Mouse (Mus musculus) heart, embryonic 14.5 days (tissue): ENCODE measurements around the gene Pawr. TPM values are rescaled to one million over a fixed set of nuclear protein-coding genes. Genes with fewer than 3 reads are reported as not detected.

Source experiments
- ATAC-seq: fragments of 200-750 bp; cut with Nextera tagmentation; 2 replicates; pipeline ENCODE4 v1.8.0; 2017; ENCODE audit warnings: low read depth, moderate TSS enrichment; ENCODE audit not compliant: insufficient number of reproducible peaks, insufficient read depth, low FRiP score
- H3K27ac ChIP-seq, 2 experiments: fragments of 200-500 bp in 1 of 2; fragments of 300-500 bp in 1 of 2; sonication (generic) in 1 of 2; replicated peaks in 1 of 2; 2 replicates each; pipeline ENCODE4 v1.5.1; 2012 to 2014; ENCODE audit warnings: low read depth in 2 of 2, low read length in 2 of 2, control low read depth in 1 of 2, mild to moderate bottlenecking in 1 of 2, mixed read lengths in 1 of 2; ENCODE audit not compliant: control insufficient read depth in 1 of 2, insufficient read depth in 1 of 2
- H3K27me3 ChIP-seq: fragments of 300-500 bp; sonication (generic); 2 replicates; pipeline ENCODE4 v1.6.1; 2014; ENCODE audit warnings: mild to moderate bottlenecking, low read length, control low read depth; ENCODE audit not compliant: control insufficient read depth, insufficient read depth
- H3K36me3 ChIP-seq: fragments of 300-500 bp; sonication (generic); 2 replicates; pipeline ENCODE4 v1.6.1; 2014; ENCODE audit warnings: mild to moderate bottlenecking, control low read depth, low read length, mixed read lengths; ENCODE audit not compliant: control insufficient read depth, insufficient read depth
- H3K4me1 ChIP-seq, 2 experiments: fragments of 200-500 bp in 1 of 2; fragments of 300-500 bp in 1 of 2; sonication (generic) in 1 of 2; 2 replicates each; pipeline ENCODE4 v1.6.1; 2012 to 2014; ENCODE audit warnings: low read length in 2 of 2, control low read depth in 1 of 2, mixed read lengths in 1 of 2; ENCODE audit not compliant: control insufficient read depth in 2 of 2, insufficient read depth in 2 of 2
- H3K4me2 ChIP-seq: fragments of 300-500 bp; sonication (generic); 2 replicates; pipeline ENCODE4 v1.6.1; 2014; ENCODE audit warnings: mild to moderate bottlenecking, low read length
- H3K4me3 ChIP-seq, 2 experiments: fragments of 200-500 bp in 1 of 2; fragments of 300-500 bp in 1 of 2; sonication (generic) in 1 of 2; 2 replicates each; pipeline ENCODE4 v1.5.1; 2012 to 2014; ENCODE audit warnings: low read length in 2 of 2, mild to moderate bottlenecking in 2 of 2, control low read depth in 1 of 2, low read depth in 1 of 2, moderate library complexity in 1 of 2; ENCODE audit not compliant: control insufficient read depth in 1 of 2, insufficient read depth in 1 of 2
- H3K9ac ChIP-seq: fragments of 300-500 bp; sonication (generic); 2 replicates; pipeline ENCODE4 v1.6.1; 2014; ENCODE audit warnings: mild to moderate bottlenecking, low read length
- H3K9me3 ChIP-seq: fragments of 300-500 bp; sonication (generic); 2 replicates; pipeline ENCODE4 v1.6.1; 2016; ENCODE audit warnings: low read length, control low read depth; ENCODE audit not compliant: control insufficient read depth
- WGBS: fragments of 180-500 bp; shearing (Covaris S2); extraction: QIAGEN DNeasy Blood & Tissue Kit; methylation state at CpG from one replicate; pipeline ENCODE4 v1.1.7; 2014; 5-methylcytosine and 5-hydroxymethylcytosine counted together
- polyA plus RNA-seq: library from polyadenylated mRNA; unstranded; fragments of >200 nt; fragmentation: Nextera tagmentation; extraction: Ambion mirVana; gene quantifications from 2 replicates; pipeline ENCODE4 v1.2.1, GENCODE M21; 2014

The Pawr gene
- polyA plus RNA-seq, 1 experiment from 2014 or later: 12.4 TPM

- Histone ChIP-seq H3K36me3 (no peaks in the 10 kb centered on the region), H3K27me3 (no peaks in the 10 kb centered on the region), H3K4me2 (no peak overlapping the region), H3K4me3 (no peak overlapping the region), H3K9ac (no peak overlapping the region), H3K4me1 (peaks cover 5 to 18% of the 10 kb centered on the region in 2 experiments; a peak in 3 of 4 replicates), H3K9me3 (no peaks in the 10 kb centered on the region), H3K27ac (no peak overlapping the region)
- no peak for ATAC-seq
- WGBS: 19% methylated on average over 4 of the region's 4 CpGs
These were observed 62.4 kb downstream of the Pawr start for GRCm38 (mm10) chr10:108394306-108394705.

GRCm38 (mm10) chr10:108395229-108395628 is 63.3 kb downstream of the Pawr start:
- no peak overlapping the region for H3K9ac ChIP-seq
- H3K9me3 ChIP-seq: no peaks in the 10 kb centered on the region
- no peak overlapping the region for H3K4me3 ChIP-seq
- no peak overlapping the region for H3K4me2 ChIP-seq
- H3K27ac ChIP-seq: no peak overlapping the region
- whole genome bisulfite sequencing: 75% methylated on average over 12 of the region's 12 CpGs
- no peaks in the 10 kb centered on the region for H3K36me3 ChIP-seq
- H3K4me1 ChIP-seq: peaks cover 2 to 9% of the 10 kb centered on the region in 2 experiments; a peak in 1 of 4 replicates
- no peaks in the 10 kb centered on the region for H3K27me3 ChIP-seq
- no peak for ATAC-seq

GRCm38 (mm10) chr10:108395647-108396046 is 63.7 kb downstream of the Pawr start:
- no peaks in the 10 kb centered on the region for H3K36me3 ChIP-seq
- no peaks in the 10 kb centered on the region for H3K9me3 ChIP-seq
- no peak overlapping the region for H3K4me2 ChIP-seq
- ATAC-seq: no peak
- H3K27ac ChIP-seq: no peak overlapping the region
- no peak overlapping the region for H3K9ac ChIP-seq
- 93% methylated on average over 14 of the region's 14 CpGs for WGBS
- 0 out of 4 replicates have a peak, but pooled peaks cover 2 to 8% of the 10 kb centered on the region in 2 experiments for H3K4me1 ChIP-seq
- no peaks in the 10 kb centered on the region for H3K27me3 ChIP-seq
- H3K4me3 ChIP-seq: no peak overlapping the region

- no peak overlapping the region for H3K4me3 ChIP-seq
- no peak; the same call in 1 of the 2 replicates for ATAC-seq
- no peak overlapping the region for H3K27ac ChIP-seq
- no peaks in the 10 kb centered on the region for H3K36me3 ChIP-seq
- H3K9ac ChIP-seq: no peak overlapping the region
- WGBS: 79% methylated on average over 4 of the region's 4 CpGs
- H3K4me1 ChIP-seq: peaks cover 9 to 27% of the 10 kb centered on the region in 2 experiments; a peak in 3 of 4 replicates
- no peaks in the 10 kb centered on the region for H3K27me3 ChIP-seq
- no peak overlapping the region for H3K4me2 ChIP-seq
- H3K9me3 ChIP-seq: no peaks in the 10 kb centered on the region
These were observed 70.8 kb downstream of the Pawr start for GRCm38 (mm10) chr10:108402751-108403150.

- ATAC-seq: no peak
- H3K27ac ChIP-seq: no peak overlapping the region
These were observed 71.5 kb downstream of the Pawr start for GRCm38 (mm10) chr10:108403366-108403865.

DNA sequence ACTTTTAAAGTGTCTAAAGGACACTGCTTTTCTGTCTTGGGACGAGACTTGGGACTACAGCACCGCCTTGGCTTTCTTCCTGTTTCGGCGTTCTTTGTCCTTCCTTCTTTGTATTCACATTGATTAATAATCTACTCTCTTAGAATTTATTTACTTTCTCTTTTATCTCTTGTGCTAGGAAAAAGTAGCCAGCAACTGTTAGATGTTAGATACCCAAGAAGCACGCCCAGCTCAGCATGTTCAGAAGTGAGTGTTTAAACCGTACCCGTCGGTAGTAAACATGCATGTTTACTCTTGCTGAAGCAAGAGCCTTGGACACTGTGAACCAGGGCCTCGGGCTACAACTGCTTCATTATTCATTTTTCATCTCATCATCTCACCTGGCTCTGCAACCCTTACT is 72.2 kb downstream of the Pawr start:
- no peaks in the 10 kb centered on the region for H3K36me3 ChIP-seq
- H3K4me3 ChIP-seq: no peak overlapping the region
- H3K9me3 ChIP-seq: no peaks in the 10 kb centered on the region
- H3K27ac ChIP-seq: no peak overlapping the region
- H3K4me2 ChIP-seq: no peak overlapping the region
- 85% methylated on average over 9 of the region's 9 CpGs for WGBS
- H3K4me1 ChIP-seq: peaks cover 14 to 35% of the 10 kb centered on the region in 2 experiments
- no peaks in the 10 kb centered on the region for H3K27me3 ChIP-seq
- no peak for ATAC-seq
- no peak overlapping the region for H3K9ac ChIP-seq

More at GRCm38 (mm10) chr10:108403366-108403865, 71.5 kb downstream of the Pawr start:
- Histone ChIP-seq H3K9me3 (no peaks in the 10 kb centered on the region), H3K9ac (no peak overlapping the region), H3K36me3 (no peaks in the 10 kb centered on the region), H3K4me3 (no peak overlapping the region), H3K27me3 (no peaks in the 10 kb centered on the region), H3K4me1 (peaks cover 13 to 33% of the 10 kb centered on the region in 2 experiments), H3K4me2 (no peak overlapping the region)
- 95% methylated on average over 4 of the region's 4 CpGs for WGBS

GRCm38 (mm10) chr10:108405076-108405475 is 73.2 kb downstream of the Pawr start:
- Histone ChIP-seq H3K27ac (peak overlapping the region in 1 of 2 experiments; percentile 19; a peak in 1 of 4 replicates), H3K27me3 (no peaks in the 10 kb centered on the region), H3K9me3 (no peaks in the 10 kb centered on the region), H3K4me2 (0 out of 2 replicates have a peak overlapping the region, but pooled peaks have one; percentile 9), H3K4me3 (no peak overlapping the region), H3K4me1 (peaks cover 17 to 42% of the 10 kb centered on the region in 2 experiments), H3K9ac (no peak overlapping the region), H3K36me3 (no peaks in the 10 kb centered on the region)
- no peak for ATAC-seq
- WGBS: 34% methylated on average over 8 of the region's 8 CpGs

DNA sequence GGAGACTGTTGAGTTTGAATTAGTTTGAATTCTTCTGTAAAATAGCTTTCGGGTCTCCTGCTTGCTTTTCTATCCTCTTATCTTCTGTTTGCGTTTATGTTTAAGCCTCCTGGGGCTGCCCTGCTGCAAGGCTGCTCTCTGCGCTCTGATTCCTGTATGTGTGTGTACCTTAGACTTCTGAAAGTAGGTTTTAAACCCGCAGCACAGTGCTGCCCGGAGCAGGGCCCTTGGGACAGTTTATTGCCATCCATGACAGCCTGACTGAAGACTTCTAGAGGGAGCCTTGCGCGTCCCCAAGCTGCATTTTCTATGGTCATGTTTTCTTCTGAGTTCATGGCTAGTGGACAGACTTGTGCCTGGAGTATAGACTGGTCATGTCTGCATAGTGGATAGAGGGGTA is 74.0 kb downstream of the Pawr start:
- Histone ChIP-seq H3K4me1 (peaks cover 17 to 42% of the 10 kb centered on the region in 2 experiments), H3K9ac (no peak overlapping the region), H3K4me3 (no peak overlapping the region), H3K27me3 (no peaks in the 10 kb centered on the region), H3K4me2 (no peak overlapping the region), H3K36me3 (no peaks in the 10 kb centered on the region), H3K9me3 (no peaks in the 10 kb centered on the region), H3K27ac (peak overlapping the region in 1 of 2 experiments; percentile 32; a peak in 1 of 4 replicates)
- no peak for ATAC-seq
- WGBS: 34% methylated on average over 7 of the region's 7 CpGs
